Mouse (Mus musculus) intestine, embryonic 15.5 days (tissue): ENCODE data around the gene Ltbp2. TPM values are rescaled to one million over a fixed set of nuclear protein-coding genes. Genes with fewer than 3 reads are reported as not detected.

Experiments
- ATAC-seq: fragments of 200-750 bp; cut with Nextera tagmentation; 2 replicates; pipeline ENCODE4 v1.8.0; 2017; ENCODE audit warnings: moderate TSS enrichment, moderate library complexity
- H3K27ac ChIP-seq: fragments of 300-500 bp; sonication (generic); 2 replicates; pipeline ENCODE4 v1.5.1; 2015; ENCODE audit warnings: mild to moderate bottlenecking, inconsistent platforms
- H3K27me3 ChIP-seq: fragments of 300-500 bp; sonication (generic); replicated peaks from 2 replicates; pipeline ENCODE4 v1.6.1; 2015; ENCODE audit warnings: inconsistent platforms
- H3K36me3 ChIP-seq: fragments of 300-500 bp; sonication (generic); 2 replicates; pipeline ENCODE4 v1.6.1; 2015; ENCODE audit warnings: inconsistent platforms
- H3K4me1 ChIP-seq: fragments of 300-500 bp; sonication (generic); replicated peaks from 2 replicates; pipeline ENCODE4 v1.6.1; 2015; ENCODE audit warnings: inconsistent platforms
- H3K4me2 ChIP-seq: fragments of 300-500 bp; sonication (generic); replicated peaks from 2 replicates; pipeline ENCODE4 v1.6.1; 2015; ENCODE audit warnings: mild to moderate bottlenecking, inconsistent platforms
- H3K4me3 ChIP-seq: fragments of 300-500 bp; sonication (generic); replicated peaks from 2 replicates; pipeline ENCODE4 v1.5.1; 2015; ENCODE audit warnings: inconsistent platforms
- H3K9ac ChIP-seq: fragments of 300-500 bp; sonication (generic); 2 replicates; pipeline ENCODE4 v1.6.1; 2015; ENCODE audit warnings: inconsistent platforms
- H3K9me3 ChIP-seq: fragments of 300-500 bp; sonication (generic); 2 replicates; pipeline ENCODE4 v1.6.1; 2016; ENCODE audit warnings: inconsistent platforms
- WGBS: fragments of 180-500 bp; shearing (Covaris S2); methylation state at CpG from one replicate; pipeline ENCODE4 v1.1.7; 2015; 5-methylcytosine and 5-hydroxymethylcytosine counted together
- polyA plus RNA-seq: library from polyadenylated mRNA; unstranded; fragments of >200 nt; fragmentation: Nextera tagmentation; extraction: Ambion mirVana; gene quantifications from 2 replicates; pipeline ENCODE4 v1.2.1, GENCODE M21; 2015

Gene Ltbp2
- polyA plus RNA-seq, 1 experiment from 2014 or later, result 0.75 TPM

DNA sequence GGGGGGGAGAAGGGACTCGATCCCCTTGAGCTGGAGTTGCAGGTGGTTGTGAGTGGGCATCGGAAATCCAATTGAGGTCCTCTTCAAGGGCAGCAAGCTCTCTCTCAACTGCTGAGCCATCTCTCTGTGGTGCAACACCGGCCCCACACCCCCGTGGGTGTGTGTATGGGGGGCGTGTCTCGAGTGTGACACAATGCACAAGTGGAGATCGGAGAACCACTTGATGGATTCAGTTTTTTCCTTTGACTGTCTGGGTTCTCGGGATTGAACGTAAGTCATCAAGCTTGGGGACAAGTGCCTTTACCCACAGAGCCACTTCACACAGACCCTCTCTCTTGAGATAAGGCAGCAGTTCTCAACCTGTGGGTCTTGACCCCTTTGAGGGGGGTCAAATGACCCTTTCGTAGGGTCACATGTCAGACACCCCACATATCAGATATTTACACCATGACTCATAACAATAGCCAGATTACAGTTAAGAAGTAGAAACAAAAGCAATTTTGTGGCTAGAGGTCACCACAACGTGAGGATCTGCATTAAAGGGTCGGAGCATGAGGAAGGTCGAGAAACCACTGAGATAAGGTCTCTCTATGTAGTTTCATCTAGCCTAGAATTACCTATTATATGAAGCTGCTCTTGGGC is 112.6 kb downstream of the Ltbp2 start:
- Histone ChIP-seq H3K9ac (no peak overlapping the region), H3K27ac (no peak overlapping the region), H3K4me2 (no peak overlapping the region), H3K9me3 (no peaks in the 10 kb centered on the region), H3K27me3 (no peaks in the 10 kb centered on the region), H3K36me3 (peaks cover 9% of the 10 kb centered on the region; the same call in 1 of the 2 replicates), H3K4me3 (no peak overlapping the region), H3K4me1 (peaks cover 7% of the 10 kb centered on the region)
- WGBS, result 86% methylated on average over 13 of the region's 13 CpGs
- ATAC-seq, result no peak

DNA sequence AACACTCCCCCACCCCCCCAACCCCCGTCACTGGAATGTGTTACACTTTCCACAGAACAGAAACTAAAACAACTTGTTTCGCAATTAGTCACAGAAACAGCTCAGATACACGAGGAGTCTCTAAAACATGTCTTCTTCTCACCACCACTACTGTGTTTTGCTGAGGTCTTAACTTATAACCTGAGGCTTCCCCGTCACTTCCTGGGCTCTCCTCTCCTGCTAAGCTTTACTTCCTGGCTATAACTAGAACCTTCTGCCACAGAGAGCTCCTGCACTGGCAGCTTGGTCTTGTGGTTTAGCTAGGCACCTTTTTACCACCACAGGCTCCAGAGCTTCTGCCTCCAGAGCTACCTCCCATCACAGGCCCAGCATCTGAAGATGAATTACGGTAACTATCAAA is 113.8 kb downstream of the Ltbp2 start:
- Histone ChIP-seq H3K4me1 (peaks cover 7% of the 10 kb centered on the region), H3K27me3 (no peaks in the 10 kb centered on the region), H3K36me3 (peaks cover 15% of the 10 kb centered on the region; the same call in 1 of the 2 replicates), H3K4me3 (no peak overlapping the region), H3K9ac (no peak overlapping the region), H3K4me2 (no peak overlapping the region), H3K27ac (no peak overlapping the region), H3K9me3 (no peaks in the 10 kb centered on the region)
- no peak for ATAC-seq
- WGBS, result 82% methylated on average over 5 of the region's 5 CpGs

DNA sequence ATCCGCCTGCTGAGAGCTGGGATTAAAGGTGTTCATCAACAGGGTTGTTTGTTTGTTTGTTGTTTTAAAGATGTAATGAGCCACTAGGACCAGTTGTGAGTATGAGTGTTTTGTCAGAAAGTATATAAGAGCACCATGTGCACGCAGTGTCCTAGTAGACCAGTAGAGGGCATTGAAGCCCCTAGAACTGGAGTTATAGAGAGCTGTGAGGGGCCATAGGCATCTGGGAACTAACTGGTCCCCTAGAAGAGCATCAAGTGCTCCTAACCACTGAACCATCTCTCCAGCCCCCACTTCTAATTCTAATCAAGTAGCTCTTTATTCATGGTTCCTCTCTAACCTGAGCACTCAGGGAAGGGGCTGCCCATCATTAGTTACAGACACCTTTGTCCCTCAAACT is 117.3 kb downstream of the Ltbp2 start:
- H3K4me3 ChIP-seq, result no peak overlapping the region
- no peak overlapping the region for H3K9ac ChIP-seq
- ATAC-seq, result no peak
- H3K27ac ChIP-seq, result no peak overlapping the region
- no peaks in the 10 kb centered on the region for H3K9me3 ChIP-seq
- H3K27me3 ChIP-seq, result no peaks in the 10 kb centered on the region
- H3K36me3 ChIP-seq, result peaks cover 28% of the 10 kb centered on the region; the same call in 1 of the 2 replicates
- 85% methylated on average over 2 of the region's 2 CpGs for WGBS
- no peaks in the 10 kb centered on the region for H3K4me1 ChIP-seq
- H3K4me2 ChIP-seq, result no peak overlapping the region

DNA sequence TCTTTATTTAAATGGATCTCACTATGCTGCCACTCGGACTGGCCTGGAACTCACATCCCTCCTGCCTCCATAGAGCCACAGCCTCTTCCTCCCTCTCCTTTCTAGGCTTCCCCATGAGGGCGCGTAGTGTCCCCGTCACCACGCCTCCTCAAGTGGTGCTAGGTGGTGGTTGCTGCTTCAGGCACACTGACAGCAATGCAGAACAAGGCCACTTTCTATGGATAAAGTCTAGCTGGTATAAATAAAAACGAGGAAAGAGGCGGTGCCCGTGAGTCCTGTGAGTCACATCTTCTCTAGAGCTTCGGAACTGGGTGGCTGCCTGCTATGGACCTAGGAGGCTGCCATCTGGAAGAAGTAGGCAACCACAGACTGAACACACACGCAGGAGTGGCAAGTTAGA is 120.3 kb downstream of the Ltbp2 start:
- no peak for ATAC-seq
- WGBS, result 89% methylated on average over 10 of the region's 10 CpGs

DNA sequence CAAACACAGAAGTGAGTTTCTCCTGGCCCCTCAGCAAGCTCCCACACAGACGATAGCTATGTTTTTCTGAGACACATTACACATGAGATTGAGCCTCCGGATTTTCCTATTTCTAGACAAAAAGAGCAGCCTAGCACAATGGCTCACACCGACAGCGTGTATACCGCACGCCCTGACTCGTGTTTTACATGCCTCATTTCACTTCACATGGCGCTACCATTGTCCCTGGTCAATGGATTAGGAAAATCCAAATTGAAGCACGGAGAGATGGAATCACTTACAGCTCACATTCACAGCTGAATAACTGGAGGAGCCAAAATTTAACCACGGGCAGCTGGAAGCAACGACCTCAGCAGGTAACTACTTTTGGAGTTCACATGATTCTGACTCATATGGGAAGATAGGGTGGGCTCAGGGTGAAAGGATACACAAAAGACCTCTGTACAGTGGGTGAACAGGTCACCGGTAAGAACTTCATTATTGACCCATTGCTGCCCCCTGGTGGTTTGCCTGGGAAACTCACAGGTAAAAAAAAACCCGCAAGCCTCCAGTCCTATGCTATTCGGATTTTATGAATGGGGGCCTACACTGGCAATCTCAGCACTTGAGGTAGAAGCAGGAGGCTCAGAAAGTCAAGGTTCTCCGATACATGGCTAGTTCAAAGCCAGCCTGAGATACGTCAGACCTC is 121.2 kb downstream of the Ltbp2 start:
- Histone ChIP-seq H3K27me3 (no peaks in the 10 kb centered on the region), H3K4me1 (no peaks in the 10 kb centered on the region), H3K9me3 (no peaks in the 10 kb centered on the region), H3K9ac (no peak overlapping the region), H3K4me3 (no peak overlapping the region), H3K4me2 (no peak overlapping the region), H3K36me3 (peaks cover 20% of the 10 kb centered on the region; the same call in 1 of the 2 replicates), H3K27ac (no peak overlapping the region)
- no peak for ATAC-seq
- 69% methylated on average over 16 of the region's 16 CpGs for WGBS

More for the DNA sequence above, 120.3 kb downstream of the Ltbp2 start:
- Histone ChIP-seq H3K4me2 (no peak overlapping the region), H3K27ac (no peak overlapping the region), H3K9me3 (no peaks in the 10 kb centered on the region), H3K4me1 (no peaks in the 10 kb centered on the region), H3K9ac (no peak overlapping the region), H3K4me3 (no peak overlapping the region), H3K36me3 (peaks cover 20% of the 10 kb centered on the region; the same call in 1 of the 2 replicates), H3K27me3 (no peaks in the 10 kb centered on the region)

DNA sequence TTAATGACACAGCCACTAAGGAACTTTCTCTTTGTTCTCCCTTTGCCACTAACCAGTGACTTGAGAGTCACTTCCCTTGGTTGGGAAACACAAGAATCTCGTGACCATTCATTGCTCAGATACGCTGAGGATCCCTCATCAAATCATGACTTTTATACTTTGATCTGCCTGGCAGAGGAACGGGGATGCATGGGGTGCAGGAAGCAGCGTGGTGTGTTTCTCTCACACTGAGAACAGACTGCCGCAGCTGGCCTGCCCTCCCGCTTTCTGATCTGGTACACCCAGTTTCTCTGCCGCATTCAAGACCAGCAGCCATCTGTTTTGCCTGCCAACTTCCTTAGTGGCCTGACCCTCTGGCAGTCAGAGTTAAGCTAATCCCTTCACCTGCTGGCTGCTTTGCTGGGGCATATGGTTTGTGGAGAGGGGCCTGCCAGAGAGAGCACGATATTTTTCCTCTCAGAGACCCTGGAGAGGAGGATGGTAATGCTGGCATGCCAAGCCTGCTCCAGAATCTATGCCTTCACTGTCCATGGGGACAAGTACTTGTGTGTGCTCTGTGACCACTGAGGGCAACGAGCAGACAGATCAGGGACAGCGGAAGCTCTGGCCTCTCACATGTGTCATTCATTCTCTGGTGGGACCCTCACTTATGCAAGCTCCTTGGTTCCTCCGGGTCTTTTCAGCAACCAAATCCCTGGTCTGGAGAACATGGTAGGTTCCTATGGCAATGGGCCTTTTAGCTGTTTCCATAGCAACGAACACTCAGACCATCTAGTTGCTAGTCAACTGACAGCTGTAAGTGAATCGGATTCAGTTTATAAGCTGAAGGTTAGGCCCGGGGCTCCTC is 124.0 kb downstream of the Ltbp2 start:
- no peak for ATAC-seq
- Histone ChIP-seq H3K27ac (no peak overlapping the region), H3K4me1 (no peaks in the 10 kb centered on the region), H3K4me3 (no peak overlapping the region), H3K9ac (no peak overlapping the region), H3K4me2 (no peak overlapping the region), H3K9me3 (no peaks in the 10 kb centered on the region), H3K27me3 (no peaks in the 10 kb centered on the region), H3K36me3 (0 out of 2 replicates have a peak, but pooled peaks cover 12% of the 10 kb centered on the region)
- 44% methylated on average over 14 of the region's 14 CpGs for WGBS

DNA sequence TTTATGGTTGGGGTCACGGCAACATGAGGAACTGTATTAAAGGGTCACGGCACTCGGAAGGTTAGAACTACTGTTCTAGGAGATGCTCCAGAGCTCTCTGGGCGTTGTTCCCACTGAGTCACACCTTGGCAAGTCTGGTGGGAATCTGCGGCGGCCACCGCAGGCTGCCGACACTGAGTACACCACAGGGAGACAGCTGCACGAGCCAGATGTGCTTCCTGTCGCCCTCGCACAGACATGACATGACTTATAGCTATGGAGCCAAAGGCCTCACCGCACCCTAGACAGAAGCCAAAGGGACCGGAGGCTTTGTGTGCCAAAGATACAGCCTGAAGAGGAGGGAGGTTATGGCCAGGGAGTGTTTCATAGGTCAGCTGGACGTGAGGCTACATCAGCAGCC is 125.7 kb downstream of the Ltbp2 start:
- Histone ChIP-seq H3K9ac (no peak overlapping the region), H3K4me3 (no peak overlapping the region), H3K27ac (no peak overlapping the region), H3K36me3 (0 out of 2 replicates have a peak, but pooled peaks cover 3% of the 10 kb centered on the region), H3K9me3 (no peaks in the 10 kb centered on the region), H3K4me2 (no peak overlapping the region), H3K4me1 (no peaks in the 10 kb centered on the region), H3K27me3 (no peaks in the 10 kb centered on the region)
- WGBS, result 54% methylated on average over 14 of the region's 14 CpGs
- ATAC-seq, result no peak

DNA sequence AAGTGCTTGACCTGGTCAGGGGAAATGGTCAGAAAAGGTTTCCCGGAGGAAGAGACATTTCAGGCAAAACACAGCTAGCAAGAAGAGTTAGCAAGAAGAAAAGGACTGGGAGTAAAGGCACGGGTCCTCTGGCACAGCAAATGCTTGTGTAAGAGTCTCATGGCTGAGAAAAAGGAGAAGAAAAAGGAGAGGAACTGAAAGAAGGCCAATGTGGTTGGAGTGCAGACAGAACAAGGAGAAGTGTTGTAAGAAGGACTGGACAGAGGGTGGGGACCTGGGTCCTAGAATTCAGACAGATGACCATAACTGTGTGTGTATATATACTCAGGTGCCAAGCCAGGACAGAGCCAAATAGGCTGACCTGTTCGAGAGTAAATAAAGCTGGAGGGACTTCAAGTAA is 128.2 kb downstream of the Ltbp2 start:
- H3K9me3 ChIP-seq, result no peaks in the 10 kb centered on the region
- H3K36me3 ChIP-seq, result no peaks in the 10 kb centered on the region
- WGBS, result 63% methylated on average over 3 of the region's 3 CpGs
- no peaks in the 10 kb centered on the region for H3K4me1 ChIP-seq
- no peak overlapping the region for H3K27ac ChIP-seq
- no peak overlapping the region for H3K4me3 ChIP-seq
- no peak overlapping the region for H3K4me2 ChIP-seq
- no peak overlapping the region for H3K9ac ChIP-seq
- no peak for ATAC-seq
- no peaks in the 10 kb centered on the region for H3K27me3 ChIP-seq

DNA sequence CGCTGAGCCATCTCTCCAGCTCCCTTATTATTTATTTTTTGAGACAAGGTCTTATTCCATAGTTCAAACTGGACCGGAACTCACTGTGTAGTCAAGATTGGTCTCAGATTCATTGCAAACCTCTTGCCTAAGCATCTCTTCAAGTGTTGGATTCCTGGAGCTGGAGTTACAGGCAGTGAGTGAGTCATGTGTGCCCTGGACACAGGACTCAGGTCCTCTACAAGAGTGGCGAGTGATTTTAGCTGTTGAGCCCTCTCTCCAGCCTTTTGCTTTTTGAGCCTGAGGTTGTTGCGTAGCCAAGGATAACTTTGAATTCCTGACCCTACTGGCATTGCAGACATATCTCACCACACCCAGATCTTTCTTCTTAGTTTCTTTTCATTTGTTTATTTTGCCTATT is 130.6 kb downstream of the Ltbp2 start:
- H3K4me1 ChIP-seq, result no peaks in the 10 kb centered on the region
- H3K36me3 ChIP-seq, result no peaks in the 10 kb centered on the region
- no peak overlapping the region for H3K27ac ChIP-seq
- no peak overlapping the region for H3K9ac ChIP-seq
- no peak overlapping the region for H3K4me2 ChIP-seq
- 57% methylated on average over 4 of the region's 4 CpGs for WGBS
- H3K27me3 ChIP-seq, result no peaks in the 10 kb centered on the region
- H3K9me3 ChIP-seq, result no peaks in the 10 kb centered on the region
- ATAC-seq, result no peak
- H3K4me3 ChIP-seq, result no peak overlapping the region

DNA sequence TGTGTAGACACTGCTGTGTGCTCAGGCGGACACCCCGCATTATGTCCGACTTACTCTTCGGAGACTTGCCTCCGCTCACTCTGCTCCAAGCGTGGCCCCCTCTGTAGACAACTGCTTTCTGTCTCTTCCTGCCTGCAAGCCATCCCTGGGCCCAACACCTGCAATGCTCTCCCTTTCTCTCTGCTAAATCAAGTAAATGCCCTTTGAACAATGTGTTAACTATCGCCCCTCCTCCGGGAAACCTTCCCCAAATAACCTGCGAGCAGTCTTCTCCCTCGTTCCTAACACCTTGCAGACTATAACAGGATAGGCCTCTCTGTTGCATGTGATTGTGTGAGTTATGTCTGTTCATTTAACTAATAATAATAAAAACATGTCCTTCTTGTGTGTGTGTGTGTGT is 132.8 kb downstream of the Ltbp2 start:
- 79% methylated on average over 10 of the region's 10 CpGs for WGBS
- Histone ChIP-seq H3K27me3 (no peaks in the 10 kb centered on the region), H3K27ac (no peak overlapping the region), H3K4me3 (no peak overlapping the region), H3K9me3 (no peaks in the 10 kb centered on the region), H3K36me3 (no peaks in the 10 kb centered on the region), H3K4me2 (no peak overlapping the region), H3K9ac (no peak overlapping the region), H3K4me1 (no peaks in the 10 kb centered on the region)
- ATAC-seq, result no peak

DNA sequence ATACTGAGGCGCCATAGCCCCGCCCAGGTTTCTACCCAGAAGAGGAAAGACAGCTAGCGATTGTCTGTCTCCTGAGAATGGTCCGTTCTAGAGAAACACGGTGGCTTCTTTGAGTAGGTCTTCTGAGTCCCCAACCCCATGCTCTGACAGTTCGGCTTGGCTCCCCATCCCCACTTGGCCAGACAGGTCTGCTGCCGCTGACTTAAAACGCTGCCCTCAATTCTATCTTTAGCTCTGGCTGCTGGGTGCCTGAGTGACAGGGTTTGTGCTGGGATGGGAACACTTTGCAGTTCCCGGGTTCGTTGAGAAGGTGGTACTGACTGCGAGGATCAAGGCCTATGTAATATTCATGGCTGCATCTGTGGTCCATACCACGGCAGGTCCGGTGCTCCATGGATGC is 143.0 kb downstream of the Ltbp2 start:
- Histone ChIP-seq H3K4me1 (no peaks in the 10 kb centered on the region), H3K36me3 (no peaks in the 10 kb centered on the region), H3K27me3 (no peaks in the 10 kb centered on the region), H3K27ac (no peak overlapping the region), H3K9ac (no peak overlapping the region), H3K4me2 (no peak overlapping the region), H3K9me3 (no peaks in the 10 kb centered on the region), H3K4me3 (no peak overlapping the region)
- no peak for ATAC-seq
- WGBS, result 71% methylated on average over 13 of the region's 13 CpGs
